Mouse (Mus musculus) limb, embryonic 11.5 days (tissue): ENCODE measurements around the gene Mre11a. TPM values are rescaled to one million over a fixed set of nuclear protein-coding genes. Genes with fewer than 3 reads are reported as not detected.

ENCODE experiments used
- ATAC-seq: fragments of 200-750 bp; cut with Nextera tagmentation; 2 replicates; pipeline ENCODE4 v1.8.0; 2017; ENCODE audit warnings: low read depth; ENCODE audit not compliant: insufficient number of reproducible peaks, low FRiP score, low TSS enrichment
- DNase-seq: peaks from one replicate; pipeline ENCODE4 v3.0.0-alpha.2; 2015; ENCODE audit warnings: low spot score
- H3K27ac ChIP-seq: fragments of 300-500 bp; sonication (generic); replicated peaks from 2 replicates; pipeline ENCODE4 v1.5.1; 2014; ENCODE audit warnings: low read depth, mild to moderate bottlenecking, low read length
- H3K27me3 ChIP-seq: fragments of 300-500 bp; sonication (generic); 2 replicates; pipeline ENCODE4 v1.6.1; 2014; ENCODE audit warnings: mild to moderate bottlenecking, low read length, mixed read lengths; ENCODE audit not compliant: control insufficient read depth, insufficient read depth
- H3K36me3 ChIP-seq: fragments of 300-500 bp; sonication (generic); 2 replicates; pipeline ENCODE4 v1.6.1; 2014; ENCODE audit warnings: mild to moderate bottlenecking, low read length, moderate library complexity, mixed read lengths; ENCODE audit not compliant: control insufficient read depth, insufficient read depth
- H3K4me1 ChIP-seq: fragments of 300-500 bp; sonication (generic); 2 replicates; pipeline ENCODE4 v1.6.1; 2014; ENCODE audit warnings: low read length, mixed read lengths; ENCODE audit not compliant: control insufficient read depth, insufficient read depth
- H3K4me2 ChIP-seq: fragments of 300-500 bp; sonication (generic); 2 replicates; pipeline ENCODE4 v1.6.1; 2014; ENCODE audit warnings: low read depth, mild to moderate bottlenecking, moderate library complexity; ENCODE audit not compliant: severe bottlenecking
- H3K4me3 ChIP-seq: fragments of 300-500 bp; sonication (generic); 2 replicates; pipeline ENCODE4 v1.5.1; 2014; ENCODE audit warnings: low read depth, low read length
- H3K9ac ChIP-seq: fragments of 300-500 bp; sonication (generic); 2 replicates; pipeline ENCODE4 v1.6.1; 2014; ENCODE audit warnings: mild to moderate bottlenecking, low read length
- H3K9me3 ChIP-seq: fragments of 300-500 bp; sonication (generic); 2 replicates; pipeline ENCODE4 v1.6.1; 2016; ENCODE audit warnings: low read length; ENCODE audit not compliant: control insufficient read depth
- WGBS: fragments of 180-500 bp; shearing (Covaris S2); extraction: QIAGEN DNeasy Blood & Tissue Kit; methylation state at CpG from one replicate; pipeline ENCODE4 v1.1.7; 2014; 5-methylcytosine and 5-hydroxymethylcytosine counted together
- polyA plus RNA-seq: library from polyadenylated mRNA; unstranded; fragments of >200 nt; fragmentation: Nextera tagmentation; extraction: Ambion mirVana; gene quantifications from 2 replicates; pipeline ENCODE4 v1.2.1, GENCODE M21; 2014

The Mre11a gene
- polyA plus RNA-seq, 1 experiment from 2014 or later: 38.7 TPM

GRCm38 (mm10) chr9:14835335-14836075, 51.1 kb downstream of the Mre11a start:
- Histone ChIP-seq H3K9me3 (no peaks in the 10 kb centered on the region), H3K27me3 (no peaks in the 10 kb centered on the region), H3K4me1 (0 out of 2 replicates have a peak, but pooled peaks cover 2% of the 10 kb centered on the region), H3K36me3 (peaks cover 9% of the 10 kb centered on the region; the same call in 1 of the 2 replicates), H3K9ac (no peak overlapping the region), H3K4me2 (no peak overlapping the region), H3K27ac (no peak overlapping the region), H3K4me3 (no peak overlapping the region)
- ATAC-seq (no peak), DNase-seq (no peak)
- WGBS: 94% methylated on average over 6 of the region's 6 CpGs

- no peaks in the 10 kb centered on the region for H3K9me3 ChIP-seq
- 67% methylated on average over 7 of the region's 7 CpGs for WGBS
- H3K4me3 ChIP-seq: no peak overlapping the region
- H3K36me3 ChIP-seq: no peaks in the 10 kb centered on the region; the same call in 1 of the 2 replicates
- no peak overlapping the region for H3K4me2 ChIP-seq
- H3K4me1 ChIP-seq: peaks cover 4% of the 10 kb centered on the region; the same call in 1 of the 2 replicates
- H3K27me3 ChIP-seq: no peaks in the 10 kb centered on the region
- H3K9ac ChIP-seq: no peak overlapping the region
- H3K27ac ChIP-seq: no peak overlapping the region
- ATAC-seq (0 out of 2 replicates have a peak, but pooled peaks have one; percentile 42), DNase-seq (peak; percentile 43)
These were observed 55.1 kb downstream of the Mre11a start for GRCm38 (mm10) chr9:14839527-14839926.

GRCm38 (mm10) chr9:14839970-14840369, 55.5 kb downstream of the Mre11a start:
- DNase-seq (no peak), ATAC-seq (no peak)
- no peaks in the 10 kb centered on the region for H3K27me3 ChIP-seq
- no peaks in the 10 kb centered on the region for H3K36me3 ChIP-seq
- 75% methylated on average over 5 of the region's 5 CpGs for WGBS
- no peak overlapping the region for H3K4me2 ChIP-seq
- H3K9me3 ChIP-seq: no peaks in the 10 kb centered on the region
- no peak overlapping the region for H3K27ac ChIP-seq
- H3K4me1 ChIP-seq: peaks cover 4% of the 10 kb centered on the region; the same call in 1 of the 2 replicates
- H3K9ac ChIP-seq: no peak overlapping the region
- H3K4me3 ChIP-seq: no peak overlapping the region

- Histone ChIP-seq H3K27me3 (no peaks in the 10 kb centered on the region), H3K4me1 (peaks cover 4% of the 10 kb centered on the region; the same call in 1 of the 2 replicates), H3K9ac (no peak overlapping the region), H3K4me3 (no peak overlapping the region), H3K36me3 (no peaks in the 10 kb centered on the region), H3K4me2 (no peak overlapping the region), H3K9me3 (no peaks in the 10 kb centered on the region), H3K27ac (no peak overlapping the region)
- DNase-seq: peak; percentile 38
- 52% methylated on average over 10 of the region's 10 CpGs for WGBS
- peak; percentile 61 for ATAC-seq
These were observed 57.7 kb downstream of the Mre11a start for GRCm38 (mm10) chr9:14841878-14842761.

- Histone ChIP-seq H3K9ac (no peak overlapping the region), H3K36me3 (no peaks in the 10 kb centered on the region), H3K4me2 (no peak overlapping the region), H3K9me3 (no peaks in the 10 kb centered on the region), H3K27ac (no peak overlapping the region), H3K27me3 (no peaks in the 10 kb centered on the region), H3K4me3 (no peak overlapping the region), H3K4me1 (peaks cover 4% of the 10 kb centered on the region; the same call in 1 of the 2 replicates)
- ATAC-seq (no peak), DNase-seq (no peak)
- WGBS: 96% methylated on average over 6 of the region's 6 CpGs
These were observed 58.9 kb downstream of the Mre11a start for GRCm38 (mm10) chr9:14843311-14843857.

GRCm38 (mm10) chr9:14843901-14844300, 59.4 kb downstream of the Mre11a start:
- Histone ChIP-seq H3K4me3 (no peak overlapping the region), H3K27ac (no peak overlapping the region), H3K4me1 (peaks cover 4% of the 10 kb centered on the region; the same call in 1 of the 2 replicates), H3K4me2 (no peak overlapping the region), H3K27me3 (no peaks in the 10 kb centered on the region), H3K9ac (no peak overlapping the region), H3K9me3 (no peaks in the 10 kb centered on the region), H3K36me3 (no peaks in the 10 kb centered on the region)
- WGBS: 97% methylated on average over 3 of the region's 3 CpGs
- DNase-seq (no peak), ATAC-seq (no peak)

- Histone ChIP-seq H3K27me3 (no peaks in the 10 kb centered on the region), H3K36me3 (no peaks in the 10 kb centered on the region), H3K4me2 (no peak overlapping the region), H3K9ac (no peak overlapping the region), H3K4me3 (no peak overlapping the region), H3K4me1 (peaks cover 2% of the 10 kb centered on the region; the same call in 1 of the 2 replicates), H3K27ac (no peak overlapping the region), H3K9me3 (no peaks in the 10 kb centered on the region)
- peak; percentile 37 for DNase-seq
- no peak for ATAC-seq
- WGBS: 49% methylated on average over 5 of the region's 5 CpGs
These were observed 62.0 kb downstream of the Mre11a start for GRCm38 (mm10) chr9:14846428-14846827.

- no peak overlapping the region for H3K27ac ChIP-seq
- no peak for ATAC-seq
- no peaks in the 10 kb centered on the region for H3K9me3 ChIP-seq
- H3K27me3 ChIP-seq: no peaks in the 10 kb centered on the region
- no peak overlapping the region for H3K4me3 ChIP-seq
- H3K36me3 ChIP-seq: no peaks in the 10 kb centered on the region
- H3K4me2 ChIP-seq: no peak overlapping the region
- H3K4me1 ChIP-seq: no peaks in the 10 kb centered on the region
- WGBS: 81% methylated on average over 1 of the region's 1 CpGs
- no peak overlapping the region for H3K9ac ChIP-seq
- no peak for DNase-seq
These were observed 63.9 kb downstream of the Mre11a start for GRCm38 (mm10) chr9:14848267-14848935.
